Comparison of ENCODE assay signal across 21 mouse cellular contexts in genomic region chr11:100999254-100999653, GRCm38 (mm10). TPM values are rescaled to one million over a fixed set of nuclear protein-coding genes. Genes with fewer than 3 reads are reported as not detected.
DNase-seq lines count a peak whose midpoint lies in the region; ATAC-seq and TF ChIP-seq lines count a peak whose summit lies in the region.
"Had no signal": no experiment of that assay in that cellular context is flagged by ENCODE, and none has a peak within 500 bp of the region (broad histone marks: within the 10 kb centered on the region; RNA-seq: fewer than 3 reads in every experiment).

No protein-coding gene starts in this region.

- H3K27me3 ChIP-seq in E14TG2a.4 (ENCODE audit: insufficient read depth, low read length) = peaks cover 24% of the 10 kb centered on the region
- H3K27me3 ChIP-seq in heart, embryonic 11.5 days (ENCODE audit: control insufficient read depth, insufficient read depth, low read length) = no peaks in the 10 kb centered on the region
- H3K27me3 ChIP-seq: forebrain, embryonic 13.5 days; Patski had no signal

- no peak overlapping the region for H3K4me2 ChIP-seq in heart, embryonic 11.5 days
- H3K4me2 ChIP-seq: embryonic facial prominence, embryonic 12.5 days; forebrain, embryonic 13.5 days had no signal

- DNase-seq in ES-CJ7 (ENCODE audit: low read depth, low spot score) = peak; percentile 94
- DNase-seq in R1 (ENCODE audit: low read depth, low spot score) = peak; percentile 88
- peak; percentile 94 for DNase-seq in ZHBTc4 (ENCODE audit: low read depth, low spot score)
- no peak for DNase-seq in left cerebral cortex, postnatal 25 days (ENCODE audit: low spot score in 2 of 2)
- DNase-seq in embryo, embryonic 10 days (ENCODE audit: low spot score) = no peak
- DNase-seq: adrenal gland, adult 2 months; adrenal gland, postnatal 25 days; cerebellum, adult 11 months; cerebellum, adult 18-20 months; cerebellum, adult 8-10 months; cerebellum, adult 9-11 months had no signal

- peaks cover 47% of the 10 kb centered on the region for H3K4me1 ChIP-seq in E14TG2a.4 (replicated peaks; ENCODE audit: low read depth, low read length)
- 0 out of 2 replicates have a peak, but pooled peaks cover 2% of the 10 kb centered on the region for H3K4me1 ChIP-seq in heart, embryonic 11.5 days (ENCODE audit: control insufficient read depth, insufficient read depth, low read length)
- H3K4me1 ChIP-seq: embryonic facial prominence, embryonic 10.5 days; embryonic facial prominence, embryonic 12.5 days; forebrain, embryonic 13.5 days had no signal

- WGBS in heart, embryonic 11.5 days (ENCODE audit: insufficient replicate concordance) = 49% methylated on average over 3 of the region's 3 CpGs

- ATAC-seq in monocyte, adult 5-6 weeks (replicated peaks; ENCODE audit: insufficient number of reproducible peaks, low FRiP score, low TSS enrichment, poor library complexity, severe bottlenecking) = no peak
- ATAC-seq in heart, embryonic 11.5 days (replicated peaks; ENCODE audit: insufficient number of reproducible peaks, low FRiP score, low TSS enrichment) = no peak
- ATAC-seq: CD4-positive, CD25-positive, alpha-beta regulatory T cell, adult 4 months; forebrain, embryonic 13.5 days; forebrain, embryonic 16.5 days; Patski had no signal

- intact Hi-C loops in left cerebral cortex, postnatal 25 days (cut with DNase I) = no loop called here

- 0 out of 2 replicates have a peak overlapping the region, but pooled peaks have one; percentile 17 for H3K4me3 ChIP-seq in E14TG2a.4 (replicated peaks; ENCODE audit: low read length)
- H3K4me3 ChIP-seq in heart, embryonic 11.5 days (ENCODE audit: low read depth, low read length) = no peak overlapping the region
- H3K4me3 ChIP-seq: embryonic facial prominence, embryonic 10.5 days; embryonic facial prominence, embryonic 12.5 days; forebrain, embryonic 13.5 days had no signal

- H3K9me3 ChIP-seq in E14TG2a.4 (ENCODE audit: low read length) = no peaks in the 10 kb centered on the region
- H3K9me3 ChIP-seq in heart, embryonic 11.5 days (replicated peaks; ENCODE audit: control insufficient read depth, low read length) = no peaks in the 10 kb centered on the region
- H3K9me3 ChIP-seq: embryonic facial prominence, embryonic 10.5 days; embryonic facial prominence, embryonic 12.5 days; forebrain, embryonic 13.5 days; G1E had no signal

- no peak overlapping the region for H3K9ac ChIP-seq in heart, embryonic 11.5 days (ENCODE audit: low read depth, low read length)
- H3K9ac ChIP-seq: embryonic facial prominence, embryonic 12.5 days; forebrain, embryonic 13.5 days had no signal

- no peak overlapping the region for H3K27ac ChIP-seq in heart, embryonic 11.5 days (ENCODE audit: low read depth, low read length)
- H3K27ac ChIP-seq: embryonic facial prominence, embryonic 10.5 days; embryonic facial prominence, embryonic 12.5 days; forebrain, embryonic 13.5 days had no signal

- no peaks in the 10 kb centered on the region for H3K36me3 ChIP-seq in E14TG2a.4 (ENCODE audit: insufficient read depth, low read length)
- no peaks in the 10 kb centered on the region for H3K36me3 ChIP-seq in heart, embryonic 11.5 days (ENCODE audit: control insufficient read depth, insufficient read depth, low read length)
- H3K36me3 ChIP-seq: embryonic facial prominence, embryonic 10.5 days; embryonic facial prominence, embryonic 12.5 days; G1E had no signal

- TF ChIP-seq CTCF in E14TG2a.4 (conservative IDR thresholded peaks at IDR 0.05; ENCODE audit: low read length) = no peak

RNA-seq across cellular contexts. Expression of gene Atp6v0a1, which starts 10.0 kb away (rescaled TPM):
- 100 to 1,000 TPM; 465 to 475 TPM for total RNA-seq in left cerebral cortex, postnatal 25 days (2021)
- 26.0 to 42.7 TPM (median 37.5 TPM) in 3 replicates for total RNA-seq in monocyte, adult 5-6 weeks (2017)
- 57.1 and 62.2 TPM in 2 replicates for polyA plus RNA-seq in heart, embryonic 11.5 days (2014; fragmentation: Nextera tagmentation; extraction: Ambion mirVana)

RNA-seq across cellular contexts. Expression of gene Cavin1, which starts 28.6 kb away (rescaled TPM):
- 10 to 100 TPM; 16.6 to 18.0 TPM for total RNA-seq in left cerebral cortex, postnatal 25 days (2021)
- 0.32 to 2.5 TPM in 2 of 3 replicates, not detected in the other for total RNA-seq in monocyte, adult 5-6 weeks (2017)
- polyA plus RNA-seq in heart, embryonic 11.5 days (2014; fragmentation: Nextera tagmentation; extraction: Ambion mirVana) = 113 and 175 TPM in 2 replicates

RNA-seq across cellular contexts. Expression of gene Stat3, which starts 59.9 kb away (rescaled TPM):
- 10 to 100 TPM; 44.1 to 45.0 TPM for total RNA-seq in left cerebral cortex, postnatal 25 days (2021)
- total RNA-seq in monocyte, adult 5-6 weeks (2017) = 328 to 413 TPM (median 368 TPM) in 3 replicates
- 45.0 and 49.0 TPM in 2 replicates for polyA plus RNA-seq in heart, embryonic 11.5 days (2014; fragmentation: Nextera tagmentation; extraction: Ambion mirVana)

Comparison
In these comparisons a context has a peak if more than half of its experiments do, and no peak if none do; other contexts are left out.
1. DNase-seq: peak in ES-CJ7 (single experiment), R1 (single experiment) and ZHBTc4 (single experiment); none in left cerebral cortex, postnatal 25 days (0 of 2) and embryo, embryonic 10 days (single experiment).
2. RNA of gene Atp6v0a1, which starts 10.0 kb away (total RNA-seq): 465 to 475 TPM in left cerebral cortex, postnatal 25 days; 26.0 to 42.7 TPM in monocyte, adult 5-6 weeks; every median in the first group is over 10 times any median in the second.